Mouse (Mus musculus) neutrophil, adult 65 days (primary cell): ENCODE data around the gene Chn2. TPM values are rescaled to one million over a fixed set of nuclear protein-coding genes. Genes with fewer than 3 reads are reported as not detected.

Source experiments
- total RNA-seq: library from RNA; stranded (reverse); gene quantifications from 2 replicates; pipeline ENCODE4 v1.2.4, GENCODE M21; 2023

Gene Chn2
- total RNA-seq: 4.9 and 7.6 TPM in 2 replicates

GRCm38 (mm10) chr6:54039357-54039804, at the start of gene Chn2:
Gene Chn2, plus strand, starts transcription at chr6:54039554.

DNA sequence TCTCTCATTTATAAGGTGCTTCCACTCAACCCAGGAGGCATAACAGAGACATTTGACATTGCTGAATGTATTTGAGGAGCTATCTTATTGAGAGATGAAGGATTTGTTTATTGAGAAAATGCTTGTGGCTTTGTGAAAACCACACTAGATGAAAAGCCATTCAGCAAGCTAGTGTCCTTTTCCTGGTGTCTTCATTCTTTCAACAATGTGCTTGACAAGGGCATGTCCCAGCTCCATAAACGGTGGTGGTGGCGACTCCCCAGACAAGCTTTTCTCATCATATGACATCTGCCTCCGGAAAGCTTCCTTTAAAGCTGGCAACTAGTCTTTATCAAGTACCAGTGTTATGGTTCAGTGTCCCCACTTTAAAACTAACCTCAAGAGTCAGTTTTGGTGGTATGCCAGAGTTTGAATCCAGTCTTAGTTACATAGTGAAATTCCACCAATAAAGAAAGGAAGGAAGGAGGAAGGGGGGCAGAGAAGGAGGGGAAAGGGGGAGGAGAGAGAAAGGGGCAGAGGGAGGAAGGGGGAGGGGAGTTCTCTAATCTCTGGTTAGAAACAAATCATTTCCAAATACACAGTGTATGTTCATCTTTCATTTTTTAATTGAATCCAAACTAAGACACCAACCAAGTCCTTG, 286.0 kb downstream of the Chn2 start, which contains the start of gene Prr15:
Prr15 (plus strand) TSS at position 590 of the 640 bp plus-strand sequence.

Other genes starting within 250 kb of the Chn2 start
- not detected in 2 replicates for gene Tril, start 218.7 kb upstream of the Chn2 start, total RNA-seq
- not detected in 2 replicates for gene Cpvl, start 60.9 kb upstream of the Chn2 start, total RNA-seq